Mouse (Mus musculus): Measurements from ENCODE around the gene Ctu1.

GRCm38 (mm10) chr7:43637118-43637517, 34.7 kb upstream of the Ctu1 start:
- TF ChIP-seq ELF1 (IDR thresholded peaks at IDR 0.05; ENCODE audit: low read depth, low read length) (no peak), ETS1 (conservative IDR thresholded peaks at IDR 0.05; ENCODE audit: low read depth, low read length) (no peak), CTCF (conservative IDR thresholded peaks at IDR 0.05 in 1 of 2, IDR thresholded peaks at IDR 0.05 in 1 of 2; ENCODE audit: low read depth in 2 of 2, low read length in 2 of 2) (no peak), USF2 (conservative IDR thresholded peaks at IDR 0.05; ENCODE audit: low read depth, low read length) (no peak), JUN (IDR thresholded peaks at IDR 0.05; ENCODE audit: insufficient read depth, low read depth, low read length) (no peak), POLR2A (IDR thresholded peaks at IDR 0.05; ENCODE audit: low read depth, low read length) (no peak), RCOR1 (conservative IDR thresholded peaks at IDR 0.05; ENCODE audit: low read depth, low read length) (no peak), IRF4 (IDR thresholded peaks at IDR 0.05; ENCODE audit: low read depth, low read length) (no peak)

Data from CH12.LX (cell line).